ENCODE assay signal across 13 mouse cellular contexts in the genomic region with DNA sequence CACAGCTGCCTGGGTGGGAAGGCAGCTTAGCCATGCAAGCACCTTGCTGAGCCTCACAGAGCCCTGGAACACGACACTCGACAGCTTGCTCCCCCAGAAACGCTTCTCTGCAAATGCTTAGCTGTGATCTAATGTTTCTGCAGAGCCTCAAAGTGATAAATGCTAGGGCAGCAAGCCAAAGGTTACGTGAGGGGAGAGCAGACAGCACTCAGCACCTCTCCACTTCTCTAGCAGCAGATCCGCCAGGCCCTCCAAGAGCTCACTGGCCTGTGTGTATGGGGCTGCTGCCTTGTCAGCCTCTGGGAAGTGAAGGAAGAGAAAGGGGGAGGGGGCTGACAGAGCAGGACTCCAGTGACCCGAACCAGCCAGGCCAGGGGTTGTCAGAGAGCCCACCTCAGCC. TPM values are rescaled to one million over a fixed set of nuclear protein-coding genes. Genes with fewer than 3 reads are reported as not detected.
DNase-seq lines count a peak whose midpoint lies in the region; ATAC-seq and TF ChIP-seq lines count a peak whose summit lies in the region.
"Had no signal": no experiment of that assay in that cellular context is flagged by ENCODE, and none has a peak within 500 bp of the region (broad histone marks: within the 10 kb centered on the region; RNA-seq: fewer than 3 reads in every experiment).

No protein-coding gene starts in this region.

- H3K36me3 ChIP-seq in midbrain, embryonic 14.5 days (ENCODE audit: control insufficient read depth, insufficient read depth, low read length) = peaks cover 38% of the 10 kb centered on the region
- H3K36me3 ChIP-seq in midbrain, embryonic 13.5 days = peaks cover 52% of the 10 kb centered on the region
- 0 out of 2 replicates have a peak, but pooled peaks cover 7% of the 10 kb centered on the region for H3K36me3 ChIP-seq in heart, embryonic 15.5 days
- H3K36me3 ChIP-seq in neural tube, embryonic 15.5 days = peaks cover 42% of the 10 kb centered on the region

- no peaks in the 10 kb centered on the region for H3K4me1 ChIP-seq in midbrain, embryonic 14.5 days (ENCODE audit: control insufficient read depth, insufficient read depth, low read length)
- peaks cover 8% of the 10 kb centered on the region for H3K4me1 ChIP-seq in midbrain, embryonic 13.5 days (replicated peaks)
- H3K4me1 ChIP-seq in heart, embryonic 15.5 days (replicated peaks) = peaks cover 36% of the 10 kb centered on the region
- peaks cover 5% of the 10 kb centered on the region for H3K4me1 ChIP-seq in neural tube, embryonic 15.5 days

- 84% methylated on average over 6 of the region's 6 CpGs for WGBS in midbrain, embryonic 14.5 days
- WGBS in midbrain, embryonic 13.5 days = 89% methylated on average over 6 of the region's 6 CpGs
- 20% methylated on average over 6 of the region's 6 CpGs for WGBS in heart, embryonic 15.5 days
- 90% methylated on average over 6 of the region's 6 CpGs for WGBS in neural tube, embryonic 15.5 days

- intact Hi-C loops in gastrocnemius, adult 2 months (cut with DNase I) = no loop called here

- no peaks in the 10 kb centered on the region for H3K9me3 ChIP-seq in midbrain, embryonic 14.5 days (ENCODE audit: control insufficient read depth, low read length)
- no peaks in the 10 kb centered on the region for H3K9me3 ChIP-seq in midbrain, embryonic 13.5 days
- no peaks in the 10 kb centered on the region for H3K9me3 ChIP-seq in heart, embryonic 15.5 days (replicated peaks)
- H3K9me3 ChIP-seq in neural tube, embryonic 15.5 days (replicated peaks) = no peaks in the 10 kb centered on the region
- H3K9me3 ChIP-seq: megakaryocyte, embryonic 14.5 days had no signal

- peak overlapping the region; percentile 61 for H3K27ac ChIP-seq in gastrocnemius, adult 2 months
- H3K27ac ChIP-seq in midbrain, embryonic 14.5 days (replicated peaks; ENCODE audit: low read depth, low read length) = 0 out of 2 replicates have a peak overlapping the region, but pooled peaks have one; percentile 5
- no peak overlapping the region for H3K27ac ChIP-seq in midbrain, embryonic 13.5 days
- H3K27ac ChIP-seq in heart, embryonic 15.5 days = peak overlapping the region; percentile 70
- H3K27ac ChIP-seq in neural tube, embryonic 15.5 days (replicated peaks) = no peak overlapping the region

- no peak for ATAC-seq in midbrain, embryonic 14.5 days (ENCODE audit: low FRiP score, low TSS enrichment)
- ATAC-seq in midbrain, embryonic 13.5 days = no peak
- peak; percentile 85 for ATAC-seq in heart, embryonic 15.5 days (replicated peaks; ENCODE audit: insufficient number of reproducible peaks, insufficient read depth, low FRiP score, low read depth)
- ATAC-seq in neural tube, embryonic 15.5 days (ENCODE audit: low FRiP score) = no peak
- ATAC-seq: hindbrain, embryonic 16.5 days had no signal

- no peak overlapping the region for H3K4me2 ChIP-seq in midbrain, embryonic 14.5 days (ENCODE audit: low read length)
- H3K4me2 ChIP-seq in midbrain, embryonic 13.5 days (replicated peaks) = no peak overlapping the region
- no peak overlapping the region; the same call in 1 of the 2 replicates for H3K4me2 ChIP-seq in heart, embryonic 15.5 days
- H3K4me2 ChIP-seq in neural tube, embryonic 15.5 days = no peak overlapping the region

- H3K9ac ChIP-seq in midbrain, embryonic 14.5 days (replicated peaks; ENCODE audit: low read length) = no peak overlapping the region
- no peak overlapping the region for H3K9ac ChIP-seq in midbrain, embryonic 13.5 days (replicated peaks)
- no peak overlapping the region for H3K9ac ChIP-seq in heart, embryonic 15.5 days
- no peak overlapping the region for H3K9ac ChIP-seq in neural tube, embryonic 15.5 days (replicated peaks)

- peak; percentile 71 for DNase-seq in gastrocnemius, adult 2 months
- DNase-seq in gastrocnemius, postnatal 25 days = no peak
- DNase-seq in midbrain, embryonic 14.5 days = no peak
- no peak for DNase-seq in embryo, embryonic 10.5 days (ENCODE audit: low spot score)
- DNase-seq: lung, adult 2 months had no signal

- no peak overlapping the region for H3K4me3 ChIP-seq in gastrocnemius, adult 2 months
- no peak overlapping the region for H3K4me3 ChIP-seq in midbrain, embryonic 14.5 days (replicated peaks; ENCODE audit: low read depth, low read length)
- H3K4me3 ChIP-seq in midbrain, embryonic 13.5 days (replicated peaks) = no peak overlapping the region
- no peak overlapping the region for H3K4me3 ChIP-seq in heart, embryonic 15.5 days
- no peak overlapping the region for H3K4me3 ChIP-seq in neural tube, embryonic 15.5 days (replicated peaks)
- H3K4me3 ChIP-seq: megakaryocyte, embryonic 14.5 days had no signal

- TF ChIP-seq CTCF in gastrocnemius, adult 2 months (IDR thresholded peaks at IDR 0.05) = no peak

- H3K27me3 ChIP-seq in midbrain, embryonic 14.5 days (ENCODE audit: control insufficient read depth, insufficient read depth, low read length) = no peaks in the 10 kb centered on the region
- no peaks in the 10 kb centered on the region for H3K27me3 ChIP-seq in midbrain, embryonic 13.5 days
- H3K27me3 ChIP-seq in heart, embryonic 15.5 days = no peaks in the 10 kb centered on the region
- H3K27me3 ChIP-seq in neural tube, embryonic 15.5 days (replicated peaks) = no peaks in the 10 kb centered on the region
- H3K27me3 ChIP-seq: megakaryocyte, embryonic 14.5 days had no signal

RNA-seq across cellular contexts. Expression of gene Fbxw8, which starts 27.1 kb away (rescaled TPM):
- total RNA-seq in gastrocnemius, adult 2 months (2021) = 10 to 100 TPM; 20.8 to 24.2 TPM
- 10 to 100 TPM; 18.5 to 20.1 TPM for total RNA-seq in gastrocnemius, postnatal 25 days (2021)
- 21.4 and 21.6 TPM in 2 replicates for polyA plus RNA-seq in midbrain, embryonic 14.5 days (2014; fragmentation: Nextera tagmentation; extraction: Ambion mirVana)
- 22.5 and 25.6 TPM in 2 replicates for polyA plus RNA-seq in midbrain, embryonic 13.5 days (2015; fragmentation: Nextera tagmentation; extraction: Ambion mirVana)
- polyA plus RNA-seq in heart, embryonic 15.5 days (2015; fragmentation: Nextera tagmentation; extraction: Ambion mirVana) = 18.1 and 23.5 TPM in 2 replicates
- polyA plus RNA-seq in neural tube, embryonic 15.5 days (2015; fragmentation: Nextera tagmentation; extraction: Ambion mirVana) = 18.0 and 19.4 TPM in 2 replicates

RNA-seq across cellular contexts. Expression of gene Hrk, which starts 36.2 kb away (rescaled TPM):
- under 1 TPM; 0.08 to 0.15 TPM for total RNA-seq in gastrocnemius, adult 2 months (2021)
- total RNA-seq in gastrocnemius, postnatal 25 days (2021) = under 1 TPM; 0.15 to 0.32 TPM
- 1.4 and 2.9 TPM in 2 replicates for polyA plus RNA-seq in midbrain, embryonic 14.5 days (2014; fragmentation: Nextera tagmentation; extraction: Ambion mirVana)
- polyA plus RNA-seq in midbrain, embryonic 13.5 days (2015; fragmentation: Nextera tagmentation; extraction: Ambion mirVana) = 0.68 and 0.73 TPM in 2 replicates
- polyA plus RNA-seq in heart, embryonic 15.5 days (2015; fragmentation: Nextera tagmentation; extraction: Ambion mirVana) = 0.03 and 0.13 TPM in 2 replicates
- polyA plus RNA-seq in neural tube, embryonic 15.5 days (2015; fragmentation: Nextera tagmentation; extraction: Ambion mirVana) = 3.0 and 4.0 TPM in 2 replicates
- polyA plus RNA-seq: large intestine, adult 2 months; limb, embryonic 11.5 days; lung, adult 2 months; spleen, adult 2 months had no signal

Comparison
In these comparisons a context has a peak if more than half of its experiments do, and no peak if none do; other contexts are left out.
1. H3K27ac ChIP-seq: peak in gastrocnemius, adult 2 months (single experiment), midbrain, embryonic 14.5 days (single experiment) and heart, embryonic 15.5 days (single experiment); none in midbrain, embryonic 13.5 days (single experiment) and neural tube, embryonic 15.5 days (single experiment).